Mouse (Mus musculus): ENCODE measurements at regions not wholly inside any gene's neighbourhood (a gene's known extent, or its start where the extent isn't known, plus 50 kb on each side); places are given as distances from the start of the nearest gene placed in this dataset.

- DNase-seq: no peak
Measured at GRCm38 (mm10) chr14:76829161-76829510, 207.4 kb upstream of the Ccdc122 start.

GRCm38 (mm10) chr14:76828453-76829160, 208.0 kb upstream of the Ccdc122 start:
- H3K27ac ChIP-seq (ENCODE audit: control insufficient read depth, insufficient read depth, low read length): no peak overlapping the region
- WGBS: 48% methylated on average over 10 of the region's 10 CpGs
- no peak for TF ChIP-seq CTCF (IDR thresholded peaks at IDR 0.05; ENCODE audit: borderline replicate concordance, control insufficient read depth, extremely low read depth, insufficient read depth, low read length, poor library complexity)
- no peak for TF ChIP-seq POLR2A (IDR thresholded peaks at IDR 0.05; ENCODE audit: control insufficient read depth, extremely low read depth, insufficient read depth, low read length, poor library complexity)
- no peak overlapping the region for H3K4me3 ChIP-seq (ENCODE audit: control insufficient read depth, insufficient read depth, low read length)
- H3K36me3 ChIP-seq (ENCODE audit: control insufficient read depth, insufficient read depth, low read length): no peaks in the 10 kb centered on the region
- no peak for DNase-seq
- no peaks in the 10 kb centered on the region for H3K27me3 ChIP-seq (ENCODE audit: control insufficient read depth, insufficient read depth, low read length)
- peaks cover 12% of the 10 kb centered on the region for H3K4me1 ChIP-seq (replicated peaks; ENCODE audit: control insufficient read depth, insufficient read depth, low read length)

More at GRCm38 (mm10) chr14:76829161-76829510, 207.4 kb upstream of the Ccdc122 start:
- 95% methylated on average over 1 of the region's 1 CpGs for WGBS
- Histone ChIP-seq H3K4me3 (ENCODE audit: control insufficient read depth, insufficient read depth, low read length) (no peak overlapping the region), H3K27me3 (ENCODE audit: control insufficient read depth, insufficient read depth, low read length) (no peaks in the 10 kb centered on the region), H3K4me1 (replicated peaks; ENCODE audit: control insufficient read depth, insufficient read depth, low read length) (peaks cover 14% of the 10 kb centered on the region), H3K36me3 (ENCODE audit: control insufficient read depth, insufficient read depth, low read length) (no peaks in the 10 kb centered on the region), H3K27ac (ENCODE audit: control insufficient read depth, insufficient read depth, low read length) (no peak overlapping the region)
- TF ChIP-seq POLR2A (IDR thresholded peaks at IDR 0.05; ENCODE audit: control insufficient read depth, extremely low read depth, insufficient read depth, low read length, poor library complexity) (no peak), CTCF (IDR thresholded peaks at IDR 0.05; ENCODE audit: borderline replicate concordance, control insufficient read depth, extremely low read depth, insufficient read depth, low read length, poor library complexity) (no peak)

GRCm38 (mm10) chr14:76824066-76824465, 212.5 kb upstream of the Ccdc122 start:
- Histone ChIP-seq H3K4me3 (ENCODE audit: control insufficient read depth, insufficient read depth, low read length) (no peak overlapping the region), H3K36me3 (ENCODE audit: control insufficient read depth, insufficient read depth, low read length) (no peaks in the 10 kb centered on the region), H3K27me3 (ENCODE audit: control insufficient read depth, insufficient read depth, low read length) (no peaks in the 10 kb centered on the region), H3K4me1 (replicated peaks; ENCODE audit: control insufficient read depth, insufficient read depth, low read length) (peaks cover 5% of the 10 kb centered on the region), H3K27ac (ENCODE audit: control insufficient read depth, insufficient read depth, low read length) (no peak overlapping the region)
- no peak for DNase-seq
- WGBS: 96% methylated on average over 3 of the region's 3 CpGs
- no peak for TF ChIP-seq CTCF (IDR thresholded peaks at IDR 0.05; ENCODE audit: borderline replicate concordance, control insufficient read depth, extremely low read depth, insufficient read depth, low read length, poor library complexity)
- no peak for TF ChIP-seq POLR2A (IDR thresholded peaks at IDR 0.05; ENCODE audit: control insufficient read depth, extremely low read depth, insufficient read depth, low read length, poor library complexity)

- Histone ChIP-seq H3K36me3 (ENCODE audit: control insufficient read depth, insufficient read depth, low read length) (no peaks in the 10 kb centered on the region), H3K27me3 (ENCODE audit: control insufficient read depth, insufficient read depth, low read length) (no peaks in the 10 kb centered on the region), H3K4me1 (replicated peaks; ENCODE audit: control insufficient read depth, insufficient read depth, low read length) (peaks cover 3% of the 10 kb centered on the region; the same call in 1 of the 2 replicates), H3K4me3 (ENCODE audit: control insufficient read depth, insufficient read depth, low read length) (no peak overlapping the region), H3K27ac (ENCODE audit: control insufficient read depth, insufficient read depth, low read length) (no peak overlapping the region)
- no peak for DNase-seq
- TF ChIP-seq POLR2A (IDR thresholded peaks at IDR 0.05; ENCODE audit: control insufficient read depth, extremely low read depth, insufficient read depth, low read length, poor library complexity) (no peak), CTCF (IDR thresholded peaks at IDR 0.05; ENCODE audit: borderline replicate concordance, control insufficient read depth, extremely low read depth, insufficient read depth, low read length, poor library complexity) (no peak)
- WGBS: 95% methylated on average over 9 of the region's 9 CpGs
Measured at GRCm38 (mm10) chr14:76822766-76823325, 213.7 kb upstream of the Ccdc122 start.

- 95% methylated on average over 8 of the region's 8 CpGs for WGBS
- Histone ChIP-seq H3K36me3 (ENCODE audit: control insufficient read depth, insufficient read depth, low read length) (no peaks in the 10 kb centered on the region), H3K4me1 (replicated peaks; ENCODE audit: control insufficient read depth, insufficient read depth, low read length) (peaks cover 3% of the 10 kb centered on the region; the same call in 1 of the 2 replicates), H3K27me3 (ENCODE audit: control insufficient read depth, insufficient read depth, low read length) (no peaks in the 10 kb centered on the region), H3K4me3 (ENCODE audit: control insufficient read depth, insufficient read depth, low read length) (no peak overlapping the region), H3K27ac (ENCODE audit: control insufficient read depth, insufficient read depth, low read length) (no peak overlapping the region)
- no peak for TF ChIP-seq POLR2A (IDR thresholded peaks at IDR 0.05; ENCODE audit: control insufficient read depth, extremely low read depth, insufficient read depth, low read length, poor library complexity)
- TF ChIP-seq CTCF (IDR thresholded peaks at IDR 0.05; ENCODE audit: borderline replicate concordance, control insufficient read depth, extremely low read depth, insufficient read depth, low read length, poor library complexity): no peak
- DNase-seq: no peak
Measured at GRCm38 (mm10) chr14:76821892-76822291, 214.7 kb upstream of the Ccdc122 start.

- Histone ChIP-seq H3K27ac (ENCODE audit: control insufficient read depth, insufficient read depth, low read length) (no peak overlapping the region), H3K4me1 (replicated peaks; ENCODE audit: control insufficient read depth, insufficient read depth, low read length) (peaks cover 3% of the 10 kb centered on the region; the same call in 1 of the 2 replicates), H3K27me3 (ENCODE audit: control insufficient read depth, insufficient read depth, low read length) (no peaks in the 10 kb centered on the region), H3K4me3 (ENCODE audit: control insufficient read depth, insufficient read depth, low read length) (no peak overlapping the region), H3K36me3 (ENCODE audit: control insufficient read depth, insufficient read depth, low read length) (no peaks in the 10 kb centered on the region)
- WGBS: 74% methylated on average over 7 of the region's 7 CpGs
- no peak for DNase-seq
- TF ChIP-seq CTCF (IDR thresholded peaks at IDR 0.05; ENCODE audit: borderline replicate concordance, control insufficient read depth, extremely low read depth, insufficient read depth, low read length, poor library complexity) (no peak), POLR2A (IDR thresholded peaks at IDR 0.05; ENCODE audit: control insufficient read depth, extremely low read depth, insufficient read depth, low read length, poor library complexity) (no peak)
Measured at GRCm38 (mm10) chr14:76821484-76821883, 215.1 kb upstream of the Ccdc122 start.

All from thymus, adult 2 months (tissue).